Mouse (Mus musculus): Measurements from ENCODE around the gene Adgrg3. TPM values are rescaled to one million over a fixed set of nuclear protein-coding genes. Genes with fewer than 3 reads are reported as not detected.

The Adgrg3 gene
- polyA plus RNA-seq, 1 experiment: 0.16 TPM

- 88% methylated on average over 5 of the region's 5 CpGs for WGBS
- H3K27me3 ChIP-seq (ENCODE audit: control insufficient read depth, insufficient read depth, low read length): no peaks in the 10 kb centered on the region
- DNase-seq: no peak
- H3K4me3 ChIP-seq (replicated peaks; ENCODE audit: insufficient read depth, low read depth, low read length): no peak overlapping the region
- H3K4me1 ChIP-seq (ENCODE audit: control insufficient read depth, insufficient read depth, low read length): peaks cover 16% of the 10 kb centered on the region
- no peak for TF ChIP-seq CTCF (IDR thresholded peaks at IDR 0.05; ENCODE audit: borderline replicate concordance, insufficient read depth, low read depth, low read length)
- TF ChIP-seq POLR2A (IDR thresholded peaks at IDR 0.05; ENCODE audit: borderline replicate concordance, insufficient read depth, low read length): no peak
- H3K27ac ChIP-seq (ENCODE audit: insufficient read depth, low read length): no peak overlapping the region
Observed at GRCm38 (mm10) chr8:94980176-94980575, 37.3 kb upstream of the Adgrg3 start.

- WGBS: 44% methylated on average over 8 of the region's 8 CpGs
- H3K4me1 ChIP-seq (ENCODE audit: control insufficient read depth, insufficient read depth, low read length): peaks cover 16% of the 10 kb centered on the region
- DNase-seq: no peak
- H3K4me3 ChIP-seq (replicated peaks; ENCODE audit: insufficient read depth, low read depth, low read length): no peak overlapping the region
- no peaks in the 10 kb centered on the region for H3K27me3 ChIP-seq (ENCODE audit: control insufficient read depth, insufficient read depth, low read length)
- H3K27ac ChIP-seq (ENCODE audit: insufficient read depth, low read length): no peak overlapping the region
- TF ChIP-seq CTCF (IDR thresholded peaks at IDR 0.05; ENCODE audit: borderline replicate concordance, insufficient read depth, low read depth, low read length): no peak
- no peak for TF ChIP-seq POLR2A (IDR thresholded peaks at IDR 0.05; ENCODE audit: borderline replicate concordance, insufficient read depth, low read length)
Observed at GRCm38 (mm10) chr8:94980976-94981375, 36.5 kb upstream of the Adgrg3 start.

GRCm38 (mm10) chr8:94981848-94982247 lies 35.6 kb upstream of the Adgrg3 start:
- Histone ChIP-seq H3K4me1 (ENCODE audit: control insufficient read depth, insufficient read depth, low read length) (peaks cover 23% of the 10 kb centered on the region), H3K27ac (ENCODE audit: insufficient read depth, low read length) (no peak overlapping the region), H3K27me3 (ENCODE audit: control insufficient read depth, insufficient read depth, low read length) (no peaks in the 10 kb centered on the region), H3K4me3 (replicated peaks; ENCODE audit: insufficient read depth, low read depth, low read length) (no peak overlapping the region)
- TF ChIP-seq POLR2A (IDR thresholded peaks at IDR 0.05; ENCODE audit: borderline replicate concordance, insufficient read depth, low read length) (no peak), CTCF (IDR thresholded peaks at IDR 0.05; ENCODE audit: borderline replicate concordance, insufficient read depth, low read depth, low read length) (no peak)
- peak; percentile 32 to 35 for DNase-seq
- WGBS: 13% methylated on average over 7 of the region's 7 CpGs

GRCm38 (mm10) chr8:94983146-94983545 lies 34.3 kb upstream of the Adgrg3 start:
- Histone ChIP-seq H3K27ac (ENCODE audit: insufficient read depth, low read length) (no peak overlapping the region), H3K27me3 (ENCODE audit: control insufficient read depth, insufficient read depth, low read length) (no peaks in the 10 kb centered on the region), H3K4me3 (replicated peaks; ENCODE audit: insufficient read depth, low read depth, low read length) (no peak overlapping the region), H3K4me1 (ENCODE audit: control insufficient read depth, insufficient read depth, low read length) (peaks cover 24% of the 10 kb centered on the region)
- DNase-seq: no peak
- TF ChIP-seq POLR2A (IDR thresholded peaks at IDR 0.05; ENCODE audit: borderline replicate concordance, insufficient read depth, low read length) (no peak), CTCF (IDR thresholded peaks at IDR 0.05; ENCODE audit: borderline replicate concordance, insufficient read depth, low read depth, low read length) (no peak)
- 41% methylated on average over 5 of the region's 5 CpGs for WGBS

GRCm38 (mm10) chr8:94983881-94984516 lies 33.5 kb upstream of the Adgrg3 start:
- H3K4me3 ChIP-seq (replicated peaks; ENCODE audit: insufficient read depth, low read depth, low read length): peak overlapping the region; percentile 35
- DNase-seq: peak; percentile 37 to 48
- H3K27ac ChIP-seq (ENCODE audit: insufficient read depth, low read length): peak overlapping the region; percentile 48; the same call in 1 of the 2 replicates
- H3K27me3 ChIP-seq (ENCODE audit: control insufficient read depth, insufficient read depth, low read length): no peaks in the 10 kb centered on the region
- TF ChIP-seq CTCF (IDR thresholded peaks at IDR 0.05; ENCODE audit: borderline replicate concordance, insufficient read depth, low read depth, low read length): no peak
- no peak for TF ChIP-seq POLR2A (IDR thresholded peaks at IDR 0.05; ENCODE audit: borderline replicate concordance, insufficient read depth, low read length)
- peaks cover 25% of the 10 kb centered on the region for H3K4me1 ChIP-seq (ENCODE audit: control insufficient read depth, insufficient read depth, low read length)
- WGBS: 29% methylated on average over 10 of the region's 10 CpGs

- TF ChIP-seq POLR2A (IDR thresholded peaks at IDR 0.05; ENCODE audit: borderline replicate concordance, insufficient read depth, low read length) (no peak), CTCF (IDR thresholded peaks at IDR 0.05; ENCODE audit: borderline replicate concordance, insufficient read depth, low read depth, low read length) (no peak)
- no peak for DNase-seq
- no peak overlapping the region for H3K27ac ChIP-seq (ENCODE audit: insufficient read depth, low read length)
- H3K4me1 ChIP-seq (ENCODE audit: control insufficient read depth, insufficient read depth, low read length): peaks cover 34% of the 10 kb centered on the region
- H3K4me3 ChIP-seq (replicated peaks; ENCODE audit: insufficient read depth, low read depth, low read length): peak overlapping the region; percentile 35
- H3K27me3 ChIP-seq (ENCODE audit: control insufficient read depth, insufficient read depth, low read length): no peaks in the 10 kb centered on the region
- 73% methylated on average over 6 of the region's 6 CpGs for WGBS
Observed at GRCm38 (mm10) chr8:94985023-94985422, 32.5 kb upstream of the Adgrg3 start.

- no peaks in the 10 kb centered on the region for H3K27me3 ChIP-seq (ENCODE audit: control insufficient read depth, insufficient read depth, low read length)
- peak overlapping the region; percentile 1 for H3K4me3 ChIP-seq (replicated peaks; ENCODE audit: insufficient read depth, low read depth, low read length)
- H3K4me1 ChIP-seq (ENCODE audit: control insufficient read depth, insufficient read depth, low read length): peaks cover 49% of the 10 kb centered on the region
- peak overlapping the region; percentile 41; the same call in 1 of the 2 replicates for H3K27ac ChIP-seq (ENCODE audit: insufficient read depth, low read length)
- 11% methylated on average over 5 of the region's 5 CpGs for WGBS
- TF ChIP-seq CTCF (IDR thresholded peaks at IDR 0.05; ENCODE audit: borderline replicate concordance, insufficient read depth, low read depth, low read length) (no peak), POLR2A (IDR thresholded peaks at IDR 0.05; ENCODE audit: borderline replicate concordance, insufficient read depth, low read length) (no peak)
- peak; percentile 57 to 58 for DNase-seq
Observed at GRCm38 (mm10) chr8:94986676-94987075, 30.8 kb upstream of the Adgrg3 start.

GRCm38 (mm10) chr8:94987553-94987952 lies 29.9 kb upstream of the Adgrg3 start:
- Histone ChIP-seq H3K4me3 (replicated peaks; ENCODE audit: insufficient read depth, low read depth, low read length) (no peak overlapping the region), H3K27me3 (ENCODE audit: control insufficient read depth, insufficient read depth, low read length) (no peaks in the 10 kb centered on the region), H3K4me1 (ENCODE audit: control insufficient read depth, insufficient read depth, low read length) (peaks cover 51% of the 10 kb centered on the region), H3K27ac (ENCODE audit: insufficient read depth, low read length) (no peak overlapping the region)
- WGBS: 59% methylated on average over 7 of the region's 7 CpGs
- TF ChIP-seq POLR2A (IDR thresholded peaks at IDR 0.05; ENCODE audit: borderline replicate concordance, insufficient read depth, low read length) (no peak), CTCF (IDR thresholded peaks at IDR 0.05; ENCODE audit: borderline replicate concordance, insufficient read depth, low read depth, low read length) (no peak)
- DNase-seq: no peak

Measured in cerebellum, adult 2 months (tissue).